Mouse (Mus musculus) embryonic fibroblast, embryonic 13.5 days (primary cell): ENCODE measurements at regions not wholly inside any gene's neighbourhood (a gene's known extent, or its start where the extent isn't known, plus 50 kb on each side); places are given as distances from the start of the nearest gene placed in this dataset.
"Not testable (repeated sequence)": the region's sequence is repeated elsewhere in the genome, so short reads cannot be mapped to it uniquely, and the experiment has no call there.

Source experiments
- CTCF ChIP-seq: IDR thresholded peaks from 2 replicates; pipeline ENCODE4 v1.5.1; 2011; ENCODE audit warnings: mild to moderate bottlenecking, control low read depth, low read length, moderate library complexity, borderline replicate concordance; ENCODE audit not compliant: insufficient read depth
- POLR2A ChIP-seq: IDR thresholded peaks from 2 replicates; pipeline ENCODE4 v1.6.1; 2011; ENCODE audit warnings: low read depth, mild to moderate bottlenecking, control low read depth, low read length, moderate library complexity

- TF ChIP-seq CTCF, POLR2A: not testable (repeated sequence)
Observed at GRCm38 (mm10) chr10:111653773-111654172, 147.7 kb downstream of the Phlda1 start.
